Mouse (Mus musculus): ENCODE measurements at regions not wholly inside any gene's neighbourhood (a gene's known extent, or its start where the extent isn't known, plus 50 kb on each side); places are given as distances from the start of the nearest gene placed in this dataset.
A peak's percentile ranks its signal among the peaks of the same experiment; 100 is the strongest.

GRCm38 (mm10) chr1:77027656-77028055 is 487.2 kb downstream of the Epha4 start:
- no peak for DNase-seq (ENCODE audit: low spot score in 2 of 2)

GRCm38 (mm10) chr1:77028216-77028615 is 486.7 kb downstream of the Epha4 start:
- no peak for DNase-seq (ENCODE audit: low spot score in 2 of 2)

GRCm38 (mm10) chr1:77029091-77029490 is 485.8 kb downstream of the Epha4 start:
- no peak for DNase-seq (ENCODE audit: low spot score in 2 of 2)

DNA sequence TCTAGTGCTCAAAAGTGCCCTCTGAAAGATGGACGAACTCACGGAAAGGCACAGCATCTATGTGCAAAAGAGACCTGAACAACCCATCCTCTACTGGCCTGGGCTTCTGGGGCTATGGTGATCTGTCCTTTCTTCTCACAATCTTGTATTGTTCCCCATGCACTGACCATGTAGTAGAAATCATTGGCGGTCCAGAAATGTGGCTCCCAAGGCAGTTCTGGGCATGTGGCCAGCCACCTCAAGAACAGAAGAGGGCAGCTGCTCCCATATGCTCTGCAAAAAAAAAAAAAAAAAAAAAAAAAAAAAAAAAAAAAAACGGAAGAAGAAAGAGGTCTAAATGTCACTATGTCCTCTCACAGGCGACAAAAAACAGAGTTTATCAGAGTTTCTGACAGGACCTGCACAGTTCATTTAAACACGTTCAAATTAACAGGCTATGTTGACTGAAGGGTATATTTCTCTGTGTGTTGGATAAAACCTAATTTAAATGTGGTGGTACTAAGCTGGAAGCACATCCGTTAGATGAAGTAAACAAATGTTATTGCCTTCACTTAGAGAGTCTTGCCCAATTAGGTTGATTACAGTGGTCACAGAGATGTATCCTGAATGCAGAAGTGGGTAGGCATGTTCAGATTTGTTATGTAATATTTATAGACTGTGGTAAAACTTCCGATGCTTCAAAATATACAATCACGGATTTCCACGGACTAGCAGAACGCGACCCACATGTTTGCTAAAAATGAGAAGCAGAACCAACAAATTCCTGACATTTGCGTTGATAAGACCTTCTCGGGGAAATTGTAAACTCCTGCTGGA is 470.9 kb downstream of the Epha4 start:
- peak; percentile 52 to 54 for DNase-seq (ENCODE audit: low spot score in 2 of 2)

GRCm38 (mm10) chr1:77048720-77049406 is 466.0 kb downstream of the Epha4 start:
- peak; percentile 65 to 67 for DNase-seq (ENCODE audit: low spot score in 2 of 2)

GRCm38 (mm10) chr1:77051239-77051638 is 463.6 kb downstream of the Epha4 start:
- no peak for DNase-seq (ENCODE audit: low spot score in 2 of 2)

DNA sequence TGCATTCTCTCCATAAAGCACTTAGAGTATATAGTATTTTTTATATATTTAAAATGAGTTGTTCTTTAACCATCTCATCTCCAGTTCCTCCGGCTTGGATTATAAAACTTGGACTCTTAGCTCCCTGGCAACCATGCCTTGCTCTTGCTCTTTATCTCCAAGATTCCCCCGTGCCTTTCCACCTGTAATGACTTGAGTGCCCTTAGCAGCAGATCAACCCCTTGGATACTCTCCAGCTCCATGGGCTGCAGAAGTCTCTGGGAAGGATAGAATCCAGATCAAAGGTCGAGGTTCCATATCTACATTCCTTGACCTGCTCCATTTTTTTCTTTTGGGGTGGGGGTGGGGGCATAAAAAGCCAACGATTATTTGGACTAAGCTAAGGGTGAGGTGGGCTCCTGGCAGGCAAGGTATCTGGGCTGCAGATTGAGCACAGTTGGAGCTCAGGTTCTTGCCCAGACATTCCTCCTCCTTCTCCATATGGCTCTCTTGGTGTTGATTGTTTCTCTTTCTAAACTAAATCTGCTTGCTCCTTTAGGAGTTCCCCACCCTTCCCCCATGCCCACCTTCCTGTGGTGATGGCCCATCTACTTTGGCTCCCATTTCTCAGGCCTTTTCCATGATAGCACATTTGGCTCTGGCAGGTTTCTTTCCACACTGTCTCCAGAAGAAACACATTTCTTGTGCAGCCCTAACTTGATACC is 460.9 kb downstream of the Epha4 start:
- no peak for DNase-seq (ENCODE audit: low spot score in 2 of 2)

GRCm38 (mm10) chr1:77062468-77062867 is 452.4 kb downstream of the Epha4 start:
- DNase-seq (ENCODE audit: low spot score in 2 of 2) = peak; percentile 27 to 45

DNA sequence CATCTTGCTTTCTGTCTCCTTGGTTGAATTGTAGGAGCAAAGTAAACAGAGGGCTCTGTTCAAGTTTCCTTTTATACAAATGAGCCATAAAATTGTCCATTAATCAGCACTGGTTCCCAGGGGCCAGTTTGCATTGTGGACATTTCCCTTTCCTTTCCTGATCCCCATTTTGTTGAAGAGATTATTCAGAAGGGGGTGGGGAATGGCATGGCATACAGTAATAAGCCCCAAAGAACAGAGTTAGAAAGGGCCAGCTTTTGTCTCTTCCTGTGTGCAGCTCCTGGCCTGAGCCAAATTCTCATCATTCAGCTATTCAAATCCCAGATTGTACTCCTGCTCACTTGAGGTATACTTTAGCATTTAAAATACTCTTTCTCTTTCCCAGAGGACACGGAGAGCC is 441.8 kb downstream of the Epha4 start:
- DNase-seq (ENCODE audit: low spot score in 2 of 2) = no peak

- no peak for DNase-seq (ENCODE audit: low spot score in 2 of 2)
Observed at GRCm38 (mm10) chr1:77074926-77075885, 439.7 kb downstream of the Epha4 start.

DNA sequence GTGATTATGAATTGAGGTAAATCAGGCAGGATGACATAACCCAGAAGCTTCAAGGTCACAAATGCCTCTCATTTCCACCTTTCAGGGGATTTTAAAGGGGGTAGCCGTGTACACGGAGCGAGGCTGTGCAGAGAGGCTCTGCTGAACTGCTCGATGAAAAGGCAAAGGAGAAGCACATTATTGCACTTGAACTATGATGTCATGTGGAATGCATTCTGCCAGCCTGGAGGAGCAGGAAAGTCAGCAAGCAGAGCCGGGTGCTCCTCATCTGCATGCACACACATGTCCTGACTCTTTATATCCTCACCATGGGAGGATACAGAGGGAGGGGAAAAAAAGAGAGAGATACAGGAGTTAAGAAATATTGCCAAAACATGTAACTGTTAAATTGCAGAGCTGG is 434.1 kb downstream of the Epha4 start:
- no peak for DNase-seq (ENCODE audit: low spot score in 2 of 2)

GRCm38 (mm10) chr1:77081660-77082059 is 433.2 kb downstream of the Epha4 start:
- DNase-seq (ENCODE audit: low spot score in 2 of 2) = peak; percentile 30 to 39

DNA sequence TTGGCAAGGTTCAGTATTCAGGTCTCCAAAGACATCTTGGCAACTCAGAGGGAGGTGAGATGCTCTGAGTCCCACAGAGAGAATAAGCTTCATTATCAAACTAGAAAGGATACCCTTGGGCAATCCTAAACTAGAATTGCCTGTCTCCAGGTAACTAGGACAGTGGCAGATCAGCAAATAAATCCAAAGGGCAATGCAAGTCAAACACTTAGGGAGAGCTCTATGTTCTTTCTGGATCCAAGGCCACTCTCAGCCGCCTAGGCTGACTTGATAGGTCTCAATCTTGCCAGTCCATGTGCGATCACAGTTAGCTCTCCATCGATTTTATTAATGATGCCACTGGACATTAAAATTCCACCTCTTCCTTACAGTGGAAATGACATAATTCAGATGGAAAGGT is 432.5 kb downstream of the Epha4 start:
- no peak for DNase-seq (ENCODE audit: low spot score in 2 of 2)

GRCm38 (mm10) chr1:77093551-77093950 is 421.3 kb downstream of the Epha4 start:
- DNase-seq (ENCODE audit: low spot score in 2 of 2) = no peak

- DNase-seq (ENCODE audit: low spot score in 2 of 2) = no peak
Observed at GRCm38 (mm10) chr1:77101726-77102272, 413.1 kb downstream of the Epha4 start.

DNA sequence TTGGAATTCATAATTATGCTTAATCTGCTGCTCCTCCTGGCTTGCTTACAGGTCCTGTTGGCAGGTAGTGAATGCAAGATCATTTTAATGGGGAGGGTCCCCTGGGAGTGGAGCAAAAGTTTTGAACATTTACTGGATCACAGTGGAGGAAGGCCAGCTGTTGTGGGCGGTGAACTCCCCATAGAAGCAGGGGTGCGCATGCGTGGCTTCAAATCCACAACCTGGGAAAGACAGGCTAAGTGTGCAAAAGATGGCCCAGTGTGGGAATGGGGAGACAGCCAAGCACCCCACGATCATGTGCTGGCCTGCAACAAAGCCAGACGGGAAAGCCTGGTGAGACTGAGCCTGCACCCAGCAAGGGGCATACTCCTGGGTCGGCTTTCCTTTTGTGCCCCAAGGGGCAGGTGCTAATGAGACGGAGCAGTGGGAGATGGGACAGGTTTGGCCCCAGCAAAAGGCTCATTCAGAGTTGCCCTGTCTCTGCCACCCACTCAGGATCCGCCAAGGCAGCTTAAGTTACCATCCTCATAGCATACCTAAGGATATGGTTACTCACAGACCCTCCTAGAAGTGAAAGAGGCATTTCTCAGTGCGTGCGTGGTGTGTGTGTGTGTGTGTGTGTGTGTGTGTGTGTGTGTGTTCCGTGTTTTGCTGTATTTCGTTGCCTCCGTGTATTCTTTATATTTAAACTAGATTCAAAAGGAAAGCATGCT is 412.3 kb downstream of the Epha4 start:
- peak; percentile 65 to 73 for DNase-seq (ENCODE audit: low spot score in 2 of 2)

- DNase-seq (ENCODE audit: low spot score in 2 of 2) = no peak
Observed at GRCm38 (mm10) chr1:77109861-77110785, 404.8 kb downstream of the Epha4 start.

DNA sequence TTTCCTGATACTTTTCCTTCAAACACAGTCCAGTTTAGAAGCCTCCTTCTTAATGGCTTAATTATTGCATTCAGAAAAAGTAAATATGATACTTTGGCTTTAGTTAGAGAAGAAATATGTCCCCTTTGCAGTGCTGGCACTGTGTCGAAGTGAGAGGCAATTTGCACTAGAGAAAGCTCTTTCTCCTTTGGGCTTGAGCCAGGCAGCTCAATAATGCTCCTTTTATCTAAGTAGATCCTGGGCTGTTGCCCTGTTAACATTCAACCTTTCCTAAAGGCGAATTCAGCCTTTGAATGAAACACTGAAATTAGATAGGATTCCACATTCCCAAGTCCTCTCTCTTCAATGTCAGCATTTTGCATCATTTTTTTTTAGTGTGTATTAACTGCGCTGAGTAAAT is 386.5 kb downstream of the Epha4 start:
- no peak for DNase-seq (ENCODE audit: low spot score in 2 of 2)

DNA sequence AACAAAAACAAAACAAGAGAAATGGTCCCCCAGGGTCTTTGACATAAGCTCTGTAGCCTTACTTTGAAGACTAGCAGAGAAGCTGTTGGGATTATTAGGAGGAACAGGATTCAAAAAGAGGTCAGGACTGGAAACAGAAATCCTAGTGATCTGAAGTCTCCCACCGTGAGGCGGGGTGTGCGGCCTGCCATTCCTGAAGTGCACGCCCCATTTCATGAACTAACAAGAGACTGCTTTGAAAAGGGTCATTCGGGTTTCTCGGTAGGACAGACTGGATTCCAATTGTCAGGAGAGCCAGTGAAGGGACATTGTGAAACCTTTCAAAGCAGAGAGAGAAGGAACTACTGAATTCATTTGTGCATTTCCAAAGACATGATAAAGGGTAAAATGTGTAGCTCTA is 377.2 kb downstream of the Epha4 start:
- no peak for DNase-seq (ENCODE audit: low spot score in 2 of 2)

All from heart, adult 9 months (tissue).